23 mouse cellular contexts compared by ENCODE assay signal in genomic region chr5:150566226-150566625, GRCm38 (mm10). TPM values are rescaled to one million over a fixed set of nuclear protein-coding genes. Genes with fewer than 3 reads are reported as not detected.
DNase-seq lines count a peak whose midpoint lies in the region; ATAC-seq and TF ChIP-seq lines count a peak whose summit lies in the region.
"Had no signal": no experiment of that assay in that cellular context is flagged by ENCODE, and none has a peak within 500 bp of the region (broad histone marks: within the 10 kb centered on the region; RNA-seq: fewer than 3 reads in every experiment).

No protein-coding gene starts in this region.

- H3K4me1 ChIP-seq in lung, embryonic 16.5 days (replicated peaks; ENCODE audit: control insufficient read depth, insufficient read depth, low read length), result no peaks in the 10 kb centered on the region
- H3K4me1 ChIP-seq in lung, adult 2 months (ENCODE audit: control insufficient read depth, insufficient read depth, low read length), result no peaks in the 10 kb centered on the region
- no peaks in the 10 kb centered on the region for H3K4me1 ChIP-seq in midbrain, embryonic 15.5 days
- H3K4me1 ChIP-seq: embryonic facial prominence, embryonic 13.5 days; forebrain, embryonic 10.5 days; heart, embryonic 12.5 days; midbrain, embryonic 10.5 days; stomach, embryonic 15.5 days had no signal

- no peaks in the 10 kb centered on the region for H3K9me3 ChIP-seq in lung, embryonic 16.5 days (ENCODE audit: control insufficient read depth, low read length)
- H3K9me3 ChIP-seq in midbrain, embryonic 15.5 days, result no peaks in the 10 kb centered on the region
- H3K9me3 ChIP-seq: embryonic facial prominence, embryonic 13.5 days; forebrain, embryonic 10.5 days; heart, embryonic 12.5 days; midbrain, embryonic 10.5 days; stomach, embryonic 15.5 days had no signal

- no peak for TF ChIP-seq POLR2A in lung, adult 2 months (IDR thresholded peaks at IDR 0.05; ENCODE audit: borderline replicate concordance, extremely low read depth, low read depth, low read length)

- no peak for TF ChIP-seq CTCF in lung, adult 2 months (IDR thresholded peaks at IDR 0.05; ENCODE audit: insufficient read depth, low read length)

- 45% methylated on average over 3 of the region's 3 CpGs for WGBS in lung, embryonic 16.5 days
- WGBS in lung, adult 2 months, result 41% methylated on average over 3 of the region's 3 CpGs
- 54% methylated on average over 3 of the region's 3 CpGs for WGBS in midbrain, embryonic 15.5 days

- peaks cover 3% of the 10 kb centered on the region; the same call in 1 of the 2 replicates for H3K36me3 ChIP-seq in lung, embryonic 16.5 days (ENCODE audit: control insufficient read depth, insufficient read depth, low read length)
- H3K36me3 ChIP-seq in midbrain, embryonic 15.5 days (replicated peaks), result peaks cover 6% of the 10 kb centered on the region; the same call in 1 of the 2 replicates

- no peak for ATAC-seq in lung, embryonic 16.5 days (ENCODE audit: low read depth)
- ATAC-seq in midbrain, embryonic 15.5 days (replicated peaks), result no peak

- H3K27me3 ChIP-seq in lung, embryonic 16.5 days (ENCODE audit: control insufficient read depth, insufficient read depth, low read depth, low read length), result no peaks in the 10 kb centered on the region
- H3K27me3 ChIP-seq in midbrain, embryonic 15.5 days (replicated peaks), result no peaks in the 10 kb centered on the region
- H3K27me3 ChIP-seq: embryonic facial prominence, embryonic 13.5 days; heart, embryonic 12.5 days; stomach, embryonic 15.5 days had no signal

- H3K4me2 ChIP-seq in lung, embryonic 16.5 days (ENCODE audit: low read depth, low read length), result no peak overlapping the region
- no peak overlapping the region for H3K4me2 ChIP-seq in midbrain, embryonic 15.5 days
- H3K4me2 ChIP-seq: embryonic facial prominence, embryonic 13.5 days; heart, embryonic 12.5 days; stomach, embryonic 15.5 days had no signal

- peak overlapping the region; percentile 34; the same call in 1 of the 2 replicates for H3K27ac ChIP-seq in lung, embryonic 16.5 days (ENCODE audit: low read length)
- no peak overlapping the region for H3K27ac ChIP-seq in midbrain, embryonic 15.5 days
- H3K27ac ChIP-seq: embryonic facial prominence, embryonic 13.5 days; forebrain, embryonic 10.5 days; midbrain, embryonic 10.5 days; stomach, embryonic 15.5 days had no signal

- peak; percentile 68 for DNase-seq in heart, adult 11 months
- DNase-seq in heart, adult 8-10 months (ENCODE audit: low spot score), result no peak
- DNase-seq in lung, adult 2 months, result no peak
- peak; percentile 26 to 47 for DNase-seq in frontal cortex, postnatal 10 days (ENCODE audit: low spot score in 2 of 2)
- peak; percentile 38 to 59 for DNase-seq in right cerebral cortex, postnatal 36 days (ENCODE audit: low spot score in 2 of 2)
- no peak for DNase-seq in thymus, postnatal 10 days (ENCODE audit: low spot score in 2 of 2)
- DNase-seq: adrenal gland, postnatal 14 days; B cell, adult 2 months; gastrocnemius, postnatal 25 days; heart, postnatal 4 days; kidney, adult 8-10 months; lung, postnatal 14 days had no signal

- H3K4me3 ChIP-seq in lung, embryonic 16.5 days (ENCODE audit: low read length), result no peak overlapping the region
- H3K4me3 ChIP-seq in lung, adult 2 months (replicated peaks; ENCODE audit: extremely low read depth, low read depth, low read length), result no peak overlapping the region
- H3K4me3 ChIP-seq in midbrain, embryonic 15.5 days, result no peak overlapping the region
- H3K4me3 ChIP-seq: embryonic facial prominence, embryonic 13.5 days; forebrain, embryonic 10.5 days; heart, embryonic 12.5 days; midbrain, embryonic 10.5 days; stomach, embryonic 15.5 days had no signal

- H3K9ac ChIP-seq in lung, embryonic 16.5 days (ENCODE audit: low read length), result no peak overlapping the region
- H3K9ac ChIP-seq in midbrain, embryonic 15.5 days, result no peak overlapping the region
- H3K9ac ChIP-seq: embryonic facial prominence, embryonic 13.5 days; heart, embryonic 12.5 days; stomach, embryonic 15.5 days had no signal

RNA-seq across cellular contexts. Expression of gene N4bp2l1, which starts 30.8 kb away (rescaled TPM):
- 1 to 10 TPM; 2.9 to 5.8 (median 3.2) TPM for total RNA-seq in heart, adult 8-10 months (2022)
- polyA plus RNA-seq in lung, embryonic 16.5 days (2015; fragmentation: Nextera tagmentation; extraction: Ambion mirVana), result 5.7 and 7.2 TPM in 2 replicates
- 11.6 and 14.9 TPM in 2 replicates for polyA plus RNA-seq in lung, adult 2 months (2012; rRNA removed)
- 14.5 and 16.7 TPM in 2 replicates for polyA plus RNA-seq in midbrain, embryonic 15.5 days (2015; fragmentation: Nextera tagmentation; extraction: Ambion mirVana)

RNA-seq across cellular contexts. Expression of gene Brca2, which starts 43.8 kb away (rescaled TPM):
- total RNA-seq in heart, adult 8-10 months (2022), result 1 to 10 TPM; 1.4 to 3.1 (median 2.1) TPM
- 23.4 and 27.4 TPM in 2 replicates for polyA plus RNA-seq in lung, embryonic 16.5 days (2015; fragmentation: Nextera tagmentation; extraction: Ambion mirVana)
- polyA plus RNA-seq in lung, adult 2 months (2012; rRNA removed), result 0.94 and 1.8 TPM in 2 replicates
- 11.9 and 14.5 TPM in 2 replicates for polyA plus RNA-seq in midbrain, embryonic 15.5 days (2015; fragmentation: Nextera tagmentation; extraction: Ambion mirVana)

RNA-seq across cellular contexts. Expression of gene Zar1l, which starts 48.3 kb away (rescaled TPM):
- total RNA-seq in heart, adult 8-10 months (2022), result not detected
- not detected in 2 replicates for polyA plus RNA-seq in lung, embryonic 16.5 days (2015; fragmentation: Nextera tagmentation; extraction: Ambion mirVana)
- polyA plus RNA-seq in lung, adult 2 months (2012; rRNA removed), result not detected in 2 replicates
- not detected in 2 replicates for polyA plus RNA-seq in midbrain, embryonic 15.5 days (2015; fragmentation: Nextera tagmentation; extraction: Ambion mirVana)
- total RNA-seq: adrenal gland, postnatal 14 days; gastrocnemius, postnatal 25 days; heart, postnatal 4 days; layer of hippocampus, postnatal 14 days; liver, adult 2 months; neutrophil, adult 5-6 weeks had no signal
- polyA plus RNA-seq: embryonic facial prominence, embryonic 13.5 days; forebrain, embryonic 10.5 days; heart, embryonic 12.5 days; liver, adult 2 months; midbrain, embryonic 10.5 days; stomach, embryonic 15.5 days; urinary bladder, adult 2 months had no signal

Comparison
In these comparisons a context has a peak if more than half of its experiments do, and no peak if none do; other contexts are left out.
1. DNase-seq: peak in heart, adult 11 months (single experiment), frontal cortex, postnatal 10 days (2 of 2) and right cerebral cortex, postnatal 36 days (2 of 2); none in heart, adult 8-10 months (single experiment), lung, adult 2 months (single experiment) and thymus, postnatal 10 days (0 of 2).